Mouse (Mus musculus) hindbrain, postnatal 0 days (tissue): ENCODE results near the gene Eps8l3. TPM values are rescaled to one million over a fixed set of nuclear protein-coding genes. Genes with fewer than 3 reads are reported as not detected.

Source experiments
- ATAC-seq: fragments of 200-750 bp; cut with Nextera tagmentation; 2 replicates; pipeline ENCODE4 v1.8.0; 2017; ENCODE audit warnings: mild to moderate bottlenecking, moderate TSS enrichment, moderate library complexity
- DNase-seq: peaks from one replicate; pipeline ENCODE4 v3.0.0-alpha.2; 2015; ENCODE audit warnings: low spot score
- H3K27ac ChIP-seq: fragments of 300-500 bp; sonication (generic); 2 replicates; pipeline ENCODE4 v1.5.1; 2014; ENCODE audit warnings: mild to moderate bottlenecking
- H3K27me3 ChIP-seq: fragments of 300-500 bp; sonication (generic); 2 replicates; pipeline ENCODE4 v1.6.1; 2014; ENCODE audit warnings: low read length, mixed read lengths; ENCODE audit not compliant: insufficient read depth
- H3K36me3 ChIP-seq: fragments of 300-500 bp; sonication (generic); 2 replicates; pipeline ENCODE4 v1.6.1; 2014; ENCODE audit warnings: low read length, mixed read lengths; ENCODE audit not compliant: insufficient read depth
- H3K4me1 ChIP-seq: fragments of 300-500 bp; sonication (generic); 2 replicates; pipeline ENCODE4 v1.6.1; 2014; ENCODE audit warnings: antibody characterized with exemption, low read length, mixed read lengths; ENCODE audit not compliant: insufficient read depth
- H3K4me2 ChIP-seq: fragments of 300-500 bp; sonication (generic); 2 replicates; pipeline ENCODE4 v1.6.1; 2014; ENCODE audit warnings: low read depth, mild to moderate bottlenecking, low read length, moderate library complexity, mixed read lengths
- H3K4me3 ChIP-seq: fragments of 300-500 bp; sonication (generic); 2 replicates; pipeline ENCODE4 v1.5.1; 2014; ENCODE audit warnings: low read length
- H3K9ac ChIP-seq: fragments of 300-500 bp; sonication (generic); replicated peaks from 2 replicates; pipeline ENCODE4 v1.6.1; 2014; ENCODE audit warnings: mild to moderate bottlenecking, low read length, moderate library complexity, mixed read lengths
- H3K9me3 ChIP-seq: fragments of 300-500 bp; sonication (generic); 2 replicates; pipeline ENCODE4 v1.6.1; 2016; ENCODE audit warnings: low read length, mixed read lengths
- CTCF ChIP-seq: IDR thresholded peaks from 2 replicates; pipeline ENCODE4 v1.5.1; 2016; ENCODE audit warnings: antibody characterized with exemption, control low read depth, low read depth
- WGBS: fragments of 180-500 bp; shearing (Covaris S2); extraction: QIAGEN DNeasy Blood & Tissue Kit; methylation state at CpG from one replicate; pipeline ENCODE4 v1.1.7; 2014; 5-methylcytosine and 5-hydroxymethylcytosine counted together
- polyA plus RNA-seq: library from polyadenylated mRNA; unstranded; fragments of >200 nt; fragmentation: Nextera tagmentation; extraction: Ambion mirVana; gene quantifications from 2 replicates; pipeline ENCODE4 v1.2.1, GENCODE M21; 2015
- total RNA-seq: library from RNA; depleted of rRNA; stranded (reverse); fragments of >200 nt; gene quantifications from 2 replicates; pipeline ENCODE4 v1.2.3, GENCODE M21; 2014

Eps8l3 gene
- total and polyA plus RNA-seq, 2 experiments from 2014 or later, result not detected

- H3K36me3 ChIP-seq, result no peaks in the 10 kb centered on the region
- 81% methylated on average over 2 of the region's 2 CpGs for WGBS
- H3K27me3 ChIP-seq, result no peaks in the 10 kb centered on the region
- DNase-seq (no peak), ATAC-seq (no peak)
- H3K9ac ChIP-seq, result no peak overlapping the region
- no peak for TF ChIP-seq CTCF
- no peaks in the 10 kb centered on the region for H3K4me1 ChIP-seq
- H3K27ac ChIP-seq, result no peak overlapping the region
- no peak overlapping the region for H3K4me3 ChIP-seq
- H3K4me2 ChIP-seq, result no peak overlapping the region
- H3K9me3 ChIP-seq, result no peaks in the 10 kb centered on the region
These were observed 14.6 kb upstream of the Eps8l3 start for GRCm38 (mm10) chr3:107862471-107862870.

GRCm38 (mm10) chr3:107863471-107863870, 13.6 kb upstream of the Eps8l3 start:
- Histone ChIP-seq H3K27ac (no peak overlapping the region), H3K4me3 (no peak overlapping the region), H3K9ac (no peak overlapping the region), H3K4me2 (no peak overlapping the region), H3K27me3 (no peaks in the 10 kb centered on the region), H3K9me3 (no peaks in the 10 kb centered on the region), H3K4me1 (no peaks in the 10 kb centered on the region), H3K36me3 (no peaks in the 10 kb centered on the region)
- DNase-seq (no peak), ATAC-seq (no peak)
- WGBS, result 86% methylated on average over 5 of the region's 5 CpGs
- TF ChIP-seq CTCF, result no peak

- no peak overlapping the region for H3K27ac ChIP-seq
These were observed 13.0 kb upstream of the Eps8l3 start for GRCm38 (mm10) chr3:107863898-107864603.

GRCm38 (mm10) chr3:107865364-107866091, 11.5 kb upstream of the Eps8l3 start:
- no peaks in the 10 kb centered on the region for H3K36me3 ChIP-seq
- no peak overlapping the region for H3K4me3 ChIP-seq
- no peak overlapping the region for H3K9ac ChIP-seq
- H3K4me2 ChIP-seq, result no peak overlapping the region
- ATAC-seq (no peak), DNase-seq (no peak)
- no peaks in the 10 kb centered on the region for H3K9me3 ChIP-seq
- WGBS, result 70% methylated on average over 10 of the region's 10 CpGs
- H3K27ac ChIP-seq, result no peak overlapping the region
- peaks cover 8% of the 10 kb centered on the region; the same call in 1 of the 2 replicates for H3K4me1 ChIP-seq
- TF ChIP-seq CTCF, result no peak
- H3K27me3 ChIP-seq, result no peaks in the 10 kb centered on the region

More at GRCm38 (mm10) chr3:107863898-107864603, 13.0 kb upstream of the Eps8l3 start:
- DNase-seq (peak; percentile 92), ATAC-seq (peak; percentile 81)
- Histone ChIP-seq H3K27me3 (no peaks in the 10 kb centered on the region), H3K9ac (no peak overlapping the region), H3K36me3 (no peaks in the 10 kb centered on the region), H3K4me3 (no peak overlapping the region), H3K4me2 (no peak overlapping the region), H3K4me1 (peaks cover 6% of the 10 kb centered on the region; the same call in 1 of the 2 replicates), H3K9me3 (no peaks in the 10 kb centered on the region)
- WGBS, result 12% methylated on average over 2 of the region's 2 CpGs
- TF ChIP-seq CTCF, result peak; percentile 97

- no peak overlapping the region for H3K4me3 ChIP-seq
- no peaks in the 10 kb centered on the region for H3K27me3 ChIP-seq
- ATAC-seq (peak; percentile 72), DNase-seq (peak; percentile 93)
- no peaks in the 10 kb centered on the region for H3K9me3 ChIP-seq
- WGBS, result 6% methylated on average over 8 of the region's 8 CpGs
- H3K4me2 ChIP-seq, result no peak overlapping the region
- no peaks in the 10 kb centered on the region for H3K36me3 ChIP-seq
- H3K27ac ChIP-seq, result no peak overlapping the region
- TF ChIP-seq CTCF, result peak; percentile 100
- H3K4me1 ChIP-seq, result peaks cover 8% of the 10 kb centered on the region; the same call in 1 of the 2 replicates
- no peak overlapping the region for H3K9ac ChIP-seq
These were observed 9.9 kb upstream of the Eps8l3 start for GRCm38 (mm10) chr3:107867086-107867485.

GRCm38 (mm10) chr3:107868452-107868851, 8.6 kb upstream of the Eps8l3 start:
- Histone ChIP-seq H3K4me1 (peaks cover 8% of the 10 kb centered on the region; the same call in 1 of the 2 replicates), H3K27ac (0 out of 2 replicates have a peak overlapping the region, but pooled peaks have one; percentile 29), H3K36me3 (no peaks in the 10 kb centered on the region), H3K4me2 (no peak overlapping the region), H3K9ac (no peak overlapping the region), H3K9me3 (no peaks in the 10 kb centered on the region), H3K4me3 (no peak overlapping the region), H3K27me3 (no peaks in the 10 kb centered on the region)
- no peak for DNase-seq
- no peak for ATAC-seq
- TF ChIP-seq CTCF, result no peak
- 88% methylated on average over 22 of the region's 22 CpGs for WGBS

GRCm38 (mm10) chr3:107869097-107869496, 7.9 kb upstream of the Eps8l3 start:
- TF ChIP-seq CTCF, result no peak
- Histone ChIP-seq H3K9me3 (no peaks in the 10 kb centered on the region), H3K36me3 (no peaks in the 10 kb centered on the region), H3K9ac (no peak overlapping the region), H3K27me3 (no peaks in the 10 kb centered on the region), H3K4me2 (no peak overlapping the region), H3K4me1 (peaks cover 8% of the 10 kb centered on the region; the same call in 1 of the 2 replicates), H3K4me3 (no peak overlapping the region), H3K27ac (0 out of 2 replicates have a peak overlapping the region, but pooled peaks have one; percentile 29)
- ATAC-seq, result peak; percentile 60
- DNase-seq, result peak; percentile 39
- WGBS, result 7% methylated on average over 7 of the region's 7 CpGs
